Mouse (Mus musculus) intestine, embryonic 16.5 days (tissue): ENCODE data around the gene Arhgap9. TPM values are rescaled to one million over a fixed set of nuclear protein-coding genes. Genes with fewer than 3 reads are reported as not detected.

Experiments
- ATAC-seq: fragments of 200-750 bp; cut with Nextera tagmentation; 2 replicates; pipeline ENCODE4 v1.8.0; 2017; ENCODE audit warnings: moderate TSS enrichment, moderate library complexity
- H3K27ac ChIP-seq: fragments of 300-500 bp; sonication (generic); 2 replicates; pipeline ENCODE4 v1.5.1; 2014; ENCODE audit warnings: mild to moderate bottlenecking, low read length
- H3K27me3 ChIP-seq: fragments of 300-500 bp; sonication (generic); replicated peaks from 2 replicates; pipeline ENCODE4 v1.6.1; 2014; ENCODE audit warnings: low read length, control low read depth, mixed read lengths; ENCODE audit not compliant: control insufficient read depth, insufficient read depth
- H3K36me3 ChIP-seq: fragments of 300-500 bp; sonication (generic); 2 replicates; pipeline ENCODE4 v1.6.1; 2014; ENCODE audit warnings: low read length, control low read depth; ENCODE audit not compliant: control insufficient read depth, insufficient read depth
- H3K4me1 ChIP-seq: fragments of 300-500 bp; sonication (generic); 2 replicates; pipeline ENCODE4 v1.6.1; 2014; ENCODE audit warnings: low read length, control low read depth, mixed read lengths; ENCODE audit not compliant: control insufficient read depth, insufficient read depth
- H3K4me2 ChIP-seq: fragments of 300-500 bp; sonication (generic); 2 replicates; pipeline ENCODE4 v1.6.1; 2014; ENCODE audit warnings: low read depth, low read length, control low read depth
- H3K4me3 ChIP-seq: fragments of 300-500 bp; sonication (generic); 2 replicates; pipeline ENCODE4 v1.5.1; 2014; ENCODE audit warnings: mild to moderate bottlenecking, low read length
- H3K9ac ChIP-seq: fragments of 300-500 bp; sonication (generic); 2 replicates; pipeline ENCODE4 v1.6.1; 2014; ENCODE audit warnings: low read depth, low read length
- H3K9me3 ChIP-seq: fragments of 300-500 bp; sonication (generic); 2 replicates; pipeline ENCODE4 v1.6.1; 2016; ENCODE audit warnings: low read length, control low read depth; ENCODE audit not compliant: control insufficient read depth
- WGBS: fragments of 180-500 bp; shearing (Covaris S2); extraction: QIAGEN DNeasy Blood & Tissue Kit; methylation state at CpG from one replicate; pipeline ENCODE4 v1.1.7; 2014; 5-methylcytosine and 5-hydroxymethylcytosine counted together
- polyA plus RNA-seq: library from polyadenylated mRNA; unstranded; fragments of >200 nt; fragmentation: Nextera tagmentation; extraction: Ambion mirVana; gene quantifications from 2 replicates; pipeline ENCODE4 v1.2.1, GENCODE M21; 2015

Gene Arhgap9
- polyA plus RNA-seq, 1 experiment from 2014 or later, result 7.9 TPM

DNA sequence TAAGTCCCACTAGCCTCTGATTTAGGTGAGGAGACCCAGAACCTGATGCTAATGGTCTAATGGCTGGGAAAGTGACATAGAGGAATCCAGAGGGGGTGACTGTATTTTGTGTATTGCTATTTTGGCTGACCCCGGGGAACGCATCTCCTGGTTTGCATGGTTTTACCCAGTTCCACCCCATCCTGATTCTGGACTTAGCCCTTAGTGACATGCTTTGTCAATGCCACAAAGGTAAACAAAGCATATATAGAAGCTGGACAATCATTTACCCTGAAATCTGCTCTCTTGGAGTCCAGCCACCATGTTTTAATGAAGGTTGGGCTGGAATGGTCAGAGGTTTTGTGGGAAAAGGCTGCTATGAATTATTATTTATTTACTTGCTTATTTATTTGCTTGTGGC is 46.5 kb downstream of the Arhgap9 start:
- Histone ChIP-seq H3K4me1 (no peaks in the 10 kb centered on the region), H3K4me3 (no peak overlapping the region), H3K9ac (no peak overlapping the region), H3K4me2 (no peak overlapping the region), H3K27ac (no peak overlapping the region), H3K36me3 (no peaks in the 10 kb centered on the region), H3K27me3 (no peaks in the 10 kb centered on the region), H3K9me3 (no peaks in the 10 kb centered on the region)
- ATAC-seq, result no peak
- WGBS, result 58% methylated on average over 2 of the region's 2 CpGs

DNA sequence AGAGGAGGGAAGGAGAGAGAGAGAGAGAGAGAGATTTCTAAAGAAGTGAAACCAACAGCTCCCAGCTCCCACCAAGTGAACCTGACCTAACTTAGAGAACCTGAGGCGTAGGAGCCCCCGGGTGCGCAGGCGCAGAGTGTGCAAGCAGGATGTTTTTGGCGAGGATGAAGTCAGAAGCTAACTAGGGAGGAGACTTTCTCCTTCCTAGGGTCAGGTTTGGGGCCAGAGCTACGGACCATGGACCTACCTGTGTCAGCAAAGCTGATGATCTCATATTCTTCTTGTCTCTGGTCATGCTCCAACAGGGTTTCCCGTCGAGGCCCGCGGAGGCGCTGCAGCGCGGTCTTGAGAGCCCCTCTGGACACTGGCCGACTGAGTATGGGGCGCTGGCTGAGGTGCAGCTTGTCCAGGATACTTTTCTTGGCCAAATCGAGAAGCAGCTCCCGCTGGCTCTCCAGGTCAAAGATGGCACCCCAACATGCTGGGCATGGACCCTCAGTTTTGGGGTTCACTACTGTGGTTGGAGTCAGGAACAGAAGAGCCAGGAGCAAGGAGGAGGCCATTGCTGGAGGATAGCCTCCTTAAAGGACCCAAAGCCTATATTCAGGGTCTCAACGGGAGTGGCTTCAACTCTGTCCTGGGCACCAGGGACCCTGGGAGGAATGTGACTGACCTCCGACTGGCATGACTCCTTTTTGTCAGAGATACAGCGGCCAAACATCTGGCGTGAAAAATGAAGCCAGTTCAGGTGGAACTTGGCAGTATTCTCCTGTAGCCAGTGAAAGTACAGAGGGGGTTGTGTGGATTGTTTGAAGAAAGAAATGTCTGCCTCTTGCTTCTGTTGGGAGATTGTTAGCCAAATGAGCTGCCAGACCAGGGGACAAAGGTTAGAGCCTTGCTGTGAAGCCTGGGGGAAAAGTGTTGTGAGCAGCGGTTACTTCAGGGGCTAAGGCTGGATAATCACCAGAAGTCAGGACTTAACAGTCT is 48.4 kb downstream of the Arhgap9 start, which contains the start of gene Inhbc:
Gene Inhbc, minus strand, starts transcription at position 598 of the 987 bp plus-strand sequence.
- Histone ChIP-seq H3K9ac (no peak within 1 kb of the TSS), H3K4me3 (no peak within 1 kb of the TSS), H3K4me2 (no peak within 1 kb of the TSS), H3K36me3 (no peaks in the 10 kb centered on the region), H3K9me3 (no peaks in the 10 kb centered on the region), H3K27me3 (no peaks in the 10 kb centered on the region), H3K4me1 (no peaks in the 10 kb centered on the region), H3K27ac (no peak within 1 kb of the TSS)
- no peak for ATAC-seq
- WGBS, result 73% methylated on average over 22 of the region's 22 CpGs

DNA sequence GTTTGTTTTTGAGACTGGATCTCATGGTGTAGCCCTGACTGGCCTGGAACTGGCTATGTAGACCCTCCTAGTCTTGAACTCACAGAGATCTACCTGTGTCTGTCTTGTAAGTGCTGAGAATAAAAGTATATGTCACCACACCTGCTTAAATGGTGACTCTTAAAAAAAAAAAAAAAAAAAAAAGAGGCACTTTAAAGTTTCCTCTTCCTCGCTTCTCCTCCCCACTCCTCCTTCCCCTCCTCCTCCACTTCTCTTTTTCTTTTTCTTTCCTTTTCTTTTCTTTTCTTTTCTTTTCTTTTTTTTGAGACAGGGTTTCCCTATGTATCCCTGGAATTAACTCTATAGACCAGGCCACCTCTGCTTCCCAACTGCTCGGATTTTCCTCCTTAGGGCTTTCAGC is 49.3 kb downstream of the Arhgap9 start:
- Histone ChIP-seq H3K4me1 (no peaks in the 10 kb centered on the region), H3K36me3 (no peaks in the 10 kb centered on the region), H3K27ac (no peak overlapping the region), H3K4me3 (no peak overlapping the region), H3K27me3 (no peaks in the 10 kb centered on the region), H3K9me3 (no peaks in the 10 kb centered on the region), H3K4me2 (no peak overlapping the region), H3K9ac (no peak overlapping the region)
- ATAC-seq, result no peak
- 61% methylated on average over 2 of the region's 2 CpGs for WGBS

DNA sequence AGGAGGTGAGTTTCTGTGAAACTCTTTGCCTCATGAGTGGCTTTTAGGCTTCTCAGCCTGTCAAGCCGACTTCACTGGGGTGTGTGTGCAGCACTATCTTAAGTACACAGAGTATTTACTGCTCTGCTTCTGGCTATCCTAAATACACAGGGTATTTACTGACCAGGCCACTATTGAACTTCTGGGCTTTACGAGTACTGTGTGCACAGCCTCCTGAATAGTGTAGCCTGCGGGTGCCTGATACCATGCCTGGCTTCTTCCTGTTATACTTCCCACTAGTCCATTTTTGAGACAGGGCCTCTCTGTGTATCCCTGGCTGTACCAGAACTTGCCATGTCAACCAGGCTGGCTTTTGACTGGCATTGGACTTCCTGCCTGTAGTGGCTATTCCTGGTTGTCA is 55.9 kb downstream of the Arhgap9 start:
- no peak for ATAC-seq
- no peak overlapping the region for H3K9ac ChIP-seq
- WGBS, result 55% methylated on average over 3 of the region's 3 CpGs
- no peaks in the 10 kb centered on the region for H3K27me3 ChIP-seq
- no peaks in the 10 kb centered on the region for H3K9me3 ChIP-seq
- no peak overlapping the region for H3K4me2 ChIP-seq
- no peaks in the 10 kb centered on the region for H3K36me3 ChIP-seq
- no peak overlapping the region for H3K4me3 ChIP-seq
- H3K4me1 ChIP-seq, result peaks cover 8% of the 10 kb centered on the region
- H3K27ac ChIP-seq, result no peak overlapping the region

Other genes with a start within 250 kb of the Arhgap9 start
- gene Agap2, start 246.7 kb upstream of the Arhgap9 start, polyA plus RNA-seq, result 0.05 and 0.21 TPM in 2 replicates
- 110 and 116 TPM in 2 replicates for gene Os9, start 200.8 kb upstream of the Arhgap9 start, polyA plus RNA-seq
- gene B4galnt1, start 156.7 kb upstream of the Arhgap9 start, polyA plus RNA-seq, result 65.6 and 66.7 TPM in 2 replicates
- gene Slc26a10, start 141.3 kb upstream of the Arhgap9 start, polyA plus RNA-seq, result 1.0 and 1.1 TPM in 2 replicates
- 44.7 and 46.3 TPM in 2 replicates for gene Arhgef25, start 131.9 kb upstream of the Arhgap9 start, polyA plus RNA-seq
- gene Dtx3, start 126.2 kb upstream of the Arhgap9 start, polyA plus RNA-seq, result 54.4 and 56.9 TPM in 2 replicates
- gene Pip4k2c, start 110.4 kb upstream of the Arhgap9 start, polyA plus RNA-seq, result 40.3 and 44.5 TPM in 2 replicates
- 5.2 and 5.3 TPM in 2 replicates for gene Kif5a, start 58.6 kb upstream of the Arhgap9 start, polyA plus RNA-seq
- gene Dctn2, start 55.6 kb upstream of the Arhgap9 start, polyA plus RNA-seq, result 162 and 170 TPM in 2 replicates
- gene Mbd6, start 32.9 kb upstream of the Arhgap9 start, polyA plus RNA-seq, result 9.9 and 11.1 TPM in 2 replicates
- 96.8 and 108 TPM in 2 replicates for gene Mars, start 10.2 kb upstream of the Arhgap9 start, polyA plus RNA-seq
- 6.6 and 7.6 TPM in 2 replicates for gene Gli1, start 20.0 kb downstream of the Arhgap9 start, polyA plus RNA-seq
- gene Inhbe, start 32.4 kb downstream of the Arhgap9 start, polyA plus RNA-seq, result not detected in 2 replicates
- not detected in 2 replicates for gene Inhbc, start 48.5 kb downstream of the Arhgap9 start, polyA plus RNA-seq
- gene R3hdm2, start 58.4 kb downstream of the Arhgap9 start, polyA plus RNA-seq, result 17.7 and 18.3 TPM in 2 replicates
- 0.32 and 0.67 TPM in 2 replicates for gene Stac3, start 179.7 kb downstream of the Arhgap9 start, polyA plus RNA-seq
- gene Ndufa4l2, start 193.0 kb downstream of the Arhgap9 start, polyA plus RNA-seq, result 64.5 and 64.6 TPM in 2 replicates
- gene Shmt2, start 200.5 kb downstream of the Arhgap9 start, polyA plus RNA-seq, result 146 and 170 TPM in 2 replicates
- 4.3 and 4.4 TPM in 2 replicates for gene Nxph4, start 212.6 kb downstream of the Arhgap9 start, polyA plus RNA-seq